Mouse (Mus musculus) skeletal muscle tissue, adult 2 months (tissue): ENCODE results near the gene Atf7ip.
A peak's percentile ranks its signal among the peaks of the same experiment; 100 is the strongest.
"Not testable (repeated sequence)": the region's sequence is repeated elsewhere in the genome, so short reads cannot be mapped to it uniquely, and the experiment has no call there.

Experiments
- DNase-seq: peaks from one replicate; pipeline ENCODE4 v3.0.0-alpha.2; 2012; ENCODE audit warnings: low read depth, low spot score

The Atf7ip gene

GRCm38 (mm10) chr6:136505867-136506266 lies at the start of gene Atf7ip:
Gene Atf7ip (plus strand): TSS chr6:136506167.
- not testable (repeated sequence) for DNase-seq

GRCm38 (mm10) chr6:136456302-136456701 lies 49.7 kb upstream of the Atf7ip start:
- no peak for DNase-seq

GRCm38 (mm10) chr6:136459156-136459555 lies 46.8 kb upstream of the Atf7ip start:
- DNase-seq, result no peak

- DNase-seq, result no peak
Observed at GRCm38 (mm10) chr6:136463491-136463890, 42.5 kb upstream of the Atf7ip start.

GRCm38 (mm10) chr6:136464121-136464621 lies 41.8 kb upstream of the Atf7ip start:
- no peak for DNase-seq

GRCm38 (mm10) chr6:136465021-136465420 lies 40.9 kb upstream of the Atf7ip start:
- DNase-seq, result no peak

- DNase-seq, result peak; percentile 56
Observed at GRCm38 (mm10) chr6:136465959-136466381, 40.0 kb upstream of the Atf7ip start.

GRCm38 (mm10) chr6:136466956-136467750 lies 38.8 kb upstream of the Atf7ip start:
- peak; percentile 81 for DNase-seq

GRCm38 (mm10) chr6:136467837-136468236 lies 38.1 kb upstream of the Atf7ip start:
- DNase-seq, result no peak

GRCm38 (mm10) chr6:136468401-136468912 lies 37.5 kb upstream of the Atf7ip start:
- peak; percentile 98 for DNase-seq

GRCm38 (mm10) chr6:136468974-136469792 lies 36.8 kb upstream of the Atf7ip start:
- DNase-seq, result no peak

- no peak for DNase-seq
Observed at GRCm38 (mm10) chr6:136469807-136470206, 36.2 kb upstream of the Atf7ip start.

- peak; percentile 91 for DNase-seq
Observed at GRCm38 (mm10) chr6:136470321-136471230, 35.4 kb upstream of the Atf7ip start.

- DNase-seq, result no peak
Observed at GRCm38 (mm10) chr6:136471601-136472000, 34.4 kb upstream of the Atf7ip start.

- no peak for DNase-seq
Observed at GRCm38 (mm10) chr6:136472779-136473178, 33.2 kb upstream of the Atf7ip start.

GRCm38 (mm10) chr6:136473472-136474129 lies 32.4 kb upstream of the Atf7ip start:
- DNase-seq, result no peak

- no peak for DNase-seq
Observed at GRCm38 (mm10) chr6:136475171-136475860, 30.7 kb upstream of the Atf7ip start.

GRCm38 (mm10) chr6:136477878-136478277 lies 28.1 kb upstream of the Atf7ip start:
- DNase-seq, result no peak

- no peak for DNase-seq
Observed at GRCm38 (mm10) chr6:136483531-136483930, 22.4 kb upstream of the Atf7ip start.

GRCm38 (mm10) chr6:136484093-136484492 lies 21.9 kb upstream of the Atf7ip start:
- no peak for DNase-seq
